Mouse (Mus musculus): Measurements from ENCODE around the gene Ovca2. TPM values are rescaled to one million over a fixed set of nuclear protein-coding genes. Genes with fewer than 3 reads are reported as not detected.

The Ovca2 gene
- polyA plus RNA-seq, 1 experiment: 19.3 TPM

- peak overlapping the region; percentile 46 for H3ac ChIP-seq (ENCODE audit: control insufficient read depth, insufficient read length, low read depth)
- peaks cover 7% of the 10 kb centered on the region for H3K36me3 ChIP-seq (ENCODE audit: control insufficient read depth, insufficient read depth)
- no peaks in the 10 kb centered on the region for H3K27me3 ChIP-seq (ENCODE audit: control insufficient read depth, insufficient read depth, insufficient read length)
- no peak for TF ChIP-seq CTCF (IDR thresholded peaks at IDR 0.05; ENCODE audit: control insufficient read depth, insufficient read depth, insufficient read length)
- no peak for TF ChIP-seq MAX (IDR thresholded peaks at IDR 0.05)
- no peak for TF ChIP-seq MYOD1 (IDR thresholded peaks at IDR 0.05; ENCODE audit: control insufficient read depth, insufficient read length, low read depth)
- TF ChIP-seq CEBPB (IDR thresholded peaks at IDR 0.05; ENCODE audit: low read depth): no peak
- TF ChIP-seq MYOG (IDR thresholded peaks at IDR 0.05; ENCODE audit: control insufficient read depth, extremely low read depth, insufficient read length): no peak
- no peak for TF ChIP-seq USF1 (IDR thresholded peaks at IDR 0.05; ENCODE audit: low read depth)
- TF ChIP-seq FOSL1 (IDR thresholded peaks at IDR 0.05; ENCODE audit: insufficient read depth, low read length, poor library complexity, severe bottlenecking): no peak
- H3K79me2 ChIP-seq (ENCODE audit: control insufficient read depth, insufficient read depth): peaks cover 4% of the 10 kb centered on the region
- peaks cover 1% of the 10 kb centered on the region for H3K79me3 ChIP-seq (ENCODE audit: low read depth)
- H3K4me3 ChIP-seq (ENCODE audit: insufficient read depth, poor library complexity, severe bottlenecking): peak overlapping the region; percentile 34
Measured at GRCm38 (mm10) chr11:75172151-75173094, 6.2 kb downstream of the Ovca2 start.

- no peaks in the 10 kb centered on the region for H3K79me2 ChIP-seq (ENCODE audit: control insufficient read depth, insufficient read depth)
- no peaks in the 10 kb centered on the region for H3K27me3 ChIP-seq (ENCODE audit: control insufficient read depth, insufficient read depth, insufficient read length)
- H3ac ChIP-seq (ENCODE audit: control insufficient read depth, insufficient read length, low read depth): no peak overlapping the region
- no peaks in the 10 kb centered on the region for H3K79me3 ChIP-seq (ENCODE audit: low read depth)
- H3K36me3 ChIP-seq (ENCODE audit: control insufficient read depth, insufficient read depth): no peaks in the 10 kb centered on the region
- H3K4me3 ChIP-seq (ENCODE audit: insufficient read depth, poor library complexity, severe bottlenecking): no peak overlapping the region
- no peak for TF ChIP-seq CEBPB (IDR thresholded peaks at IDR 0.05; ENCODE audit: low read depth)
- no peak for TF ChIP-seq FOSL1 (IDR thresholded peaks at IDR 0.05; ENCODE audit: insufficient read depth, low read length, poor library complexity, severe bottlenecking)
- no peak for TF ChIP-seq USF1 (IDR thresholded peaks at IDR 0.05; ENCODE audit: low read depth)
- no peak for TF ChIP-seq MYOD1 (IDR thresholded peaks at IDR 0.05; ENCODE audit: control insufficient read depth, insufficient read length, low read depth)
- TF ChIP-seq CTCF (IDR thresholded peaks at IDR 0.05; ENCODE audit: control insufficient read depth, insufficient read depth, insufficient read length): no peak
- no peak for TF ChIP-seq MYOG (IDR thresholded peaks at IDR 0.05; ENCODE audit: control insufficient read depth, extremely low read depth, insufficient read length)
- no peak for TF ChIP-seq MAX (IDR thresholded peaks at IDR 0.05)
Measured at GRCm38 (mm10) chr11:75171186-75171865, 7.3 kb downstream of the Ovca2 start.

GRCm38 (mm10) chr11:75170136-75170751 is 8.4 kb downstream of the Ovca2 start:
- H3K27me3 ChIP-seq (ENCODE audit: control insufficient read depth, insufficient read depth, insufficient read length): no peaks in the 10 kb centered on the region
- no peak overlapping the region for H3ac ChIP-seq (ENCODE audit: control insufficient read depth, insufficient read length, low read depth)
- TF ChIP-seq MYOG (IDR thresholded peaks at IDR 0.05; ENCODE audit: control insufficient read depth, extremely low read depth, insufficient read length) (no peak), CTCF (IDR thresholded peaks at IDR 0.05; ENCODE audit: control insufficient read depth, insufficient read depth, insufficient read length) (peak; percentile 78)
- no peaks in the 10 kb centered on the region for H3K36me3 ChIP-seq (ENCODE audit: control insufficient read depth, insufficient read depth)
- no peak overlapping the region for H3K4me3 ChIP-seq (ENCODE audit: insufficient read depth, poor library complexity, severe bottlenecking)
- H3K79me3 ChIP-seq (ENCODE audit: low read depth): no peaks in the 10 kb centered on the region
- H3K79me2 ChIP-seq (ENCODE audit: control insufficient read depth, insufficient read depth): no peaks in the 10 kb centered on the region

DNA sequence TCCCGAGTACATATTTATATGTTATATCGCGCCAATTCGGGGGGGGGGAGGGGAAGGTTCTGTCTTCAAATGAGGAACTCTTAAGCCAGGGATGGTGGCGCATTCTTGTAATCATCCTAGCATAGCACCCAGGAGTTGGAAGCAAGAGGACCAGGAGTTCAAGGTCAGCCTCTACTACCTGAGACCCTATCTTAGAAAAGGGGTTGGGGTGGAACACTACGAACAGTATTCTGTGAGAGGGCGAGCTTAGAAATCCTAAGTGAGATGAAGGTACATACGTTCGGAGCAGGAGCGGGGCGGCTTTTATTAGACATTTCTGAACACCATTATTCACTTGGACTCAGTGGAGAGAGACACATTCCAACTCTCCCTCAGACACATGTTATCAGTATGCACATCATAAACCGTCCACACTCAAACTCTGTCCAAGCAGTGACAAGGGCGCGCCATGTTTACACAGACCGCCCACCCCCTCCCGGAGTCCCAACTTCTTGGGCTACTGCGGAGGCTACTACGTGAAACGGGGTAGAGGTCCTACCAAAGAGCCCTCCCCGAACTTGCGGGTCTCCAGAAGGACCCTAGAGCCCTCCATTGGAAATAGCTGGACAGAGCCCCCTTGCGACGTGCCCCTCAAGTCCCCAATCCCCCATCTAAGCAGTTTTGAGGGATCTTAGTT is 9.1 kb downstream of the Ovca2 start, which contains the start of gene Hic1:
TSS of gene Hic1 (minus strand) at position 115 of the 676 bp plus-strand sequence.
- Histone ChIP-seq H3ac (ENCODE audit: control insufficient read depth, insufficient read length, low read depth) (no peak within 1 kb of the TSS), H3K27me3 (ENCODE audit: control insufficient read depth, insufficient read depth, insufficient read length) (no peaks in the 10 kb centered on the region), H3K79me2 (ENCODE audit: control insufficient read depth, insufficient read depth) (no peaks in the 10 kb centered on the region), H3K4me3 (ENCODE audit: insufficient read depth, poor library complexity, severe bottlenecking) (no peak within 1 kb of the TSS), H3K79me3 (ENCODE audit: low read depth) (no peaks in the 10 kb centered on the region), H3K36me3 (ENCODE audit: control insufficient read depth, insufficient read depth) (no peaks in the 10 kb centered on the region)
- TF ChIP-seq CTCF (IDR thresholded peaks at IDR 0.05; ENCODE audit: control insufficient read depth, insufficient read depth, insufficient read length): no peak
- no peak for TF ChIP-seq CEBPB (IDR thresholded peaks at IDR 0.05; ENCODE audit: low read depth)
- TF ChIP-seq MYOD1 (IDR thresholded peaks at IDR 0.05; ENCODE audit: control insufficient read depth, insufficient read length, low read depth): no peak
- no peak for TF ChIP-seq MYOG (IDR thresholded peaks at IDR 0.05; ENCODE audit: control insufficient read depth, extremely low read depth, insufficient read length)
- no peak for TF ChIP-seq MAX (IDR thresholded peaks at IDR 0.05)
- no peak for TF ChIP-seq USF1 (IDR thresholded peaks at IDR 0.05; ENCODE audit: low read depth)
- no peak for TF ChIP-seq FOSL1 (IDR thresholded peaks at IDR 0.05; ENCODE audit: insufficient read depth, low read length, poor library complexity, severe bottlenecking)
